Mouse (Mus musculus): ENCODE measurements at regions not wholly inside any gene's neighbourhood (a gene's known extent, or its start where the extent isn't known, plus 50 kb on each side); places are given as distances from the start of the nearest gene placed in this dataset.

GRCm38 (mm10) chr4:47534959-47535358, 60.5 kb downstream of the Sec61b start:
- DNase-seq (ENCODE audit: low read depth, low spot score) = no peak

GRCm38 (mm10) chr4:47567694-47568093, 93.2 kb downstream of the Sec61b start:
- DNase-seq (ENCODE audit: low read depth, low spot score) = no peak

GRCm38 (mm10) chr4:47570846-47571245, 96.4 kb downstream of the Sec61b start:
- DNase-seq (ENCODE audit: low read depth, low spot score) = no peak

- DNase-seq (ENCODE audit: low read depth, low spot score) = no peak
These were observed 101.6 kb downstream of the Sec61b start for GRCm38 (mm10) chr4:47576011-47576410.

- DNase-seq (ENCODE audit: low read depth, low spot score) = no peak
These were observed 103.0 kb downstream of the Sec61b start for GRCm38 (mm10) chr4:47577490-47577889.

- no peak for DNase-seq (ENCODE audit: low read depth, low spot score)
These were observed 104.2 kb downstream of the Sec61b start for GRCm38 (mm10) chr4:47578637-47579036.

GRCm38 (mm10) chr4:47580556-47580955, 106.1 kb downstream of the Sec61b start:
- no peak for DNase-seq (ENCODE audit: low read depth, low spot score)

GRCm38 (mm10) chr4:47587256-47587655, 112.8 kb downstream of the Sec61b start:
- DNase-seq (ENCODE audit: low read depth, low spot score) = no peak

- DNase-seq (ENCODE audit: low read depth, low spot score) = no peak
These were observed 118.0 kb downstream of the Sec61b start for GRCm38 (mm10) chr4:47592271-47592986.

- no peak for DNase-seq (ENCODE audit: low read depth, low spot score)
These were observed 118.7 kb downstream of the Sec61b start for GRCm38 (mm10) chr4:47593155-47593554.

GRCm38 (mm10) chr4:47594171-47594570, 119.7 kb downstream of the Sec61b start:
- DNase-seq (ENCODE audit: low read depth, low spot score) = no peak

GRCm38 (mm10) chr4:47595841-47596240, 121.4 kb downstream of the Sec61b start:
- no peak for DNase-seq (ENCODE audit: low read depth, low spot score)

- DNase-seq (ENCODE audit: low read depth, low spot score) = no peak
These were observed 123.1 kb downstream of the Sec61b start for GRCm38 (mm10) chr4:47597586-47597985.

GRCm38 (mm10) chr4:47598216-47598615, 123.8 kb downstream of the Sec61b start:
- DNase-seq (ENCODE audit: low read depth, low spot score) = no peak

GRCm38 (mm10) chr4:47601301-47602070, 127.0 kb downstream of the Sec61b start:
- DNase-seq (ENCODE audit: low read depth, low spot score) = no peak

- no peak for DNase-seq (ENCODE audit: low read depth, low spot score)
These were observed 128.9 kb downstream of the Sec61b start for GRCm38 (mm10) chr4:47603378-47603777.

GRCm38 (mm10) chr4:47603847-47604397, 129.5 kb downstream of the Sec61b start:
- no peak for DNase-seq (ENCODE audit: low read depth, low spot score)

- no peak for DNase-seq (ENCODE audit: low read depth, low spot score)
These were observed 131.2 kb downstream of the Sec61b start for GRCm38 (mm10) chr4:47605676-47606075.

- no peak for DNase-seq (ENCODE audit: low read depth, low spot score)
These were observed 134.2 kb downstream of the Sec61b start for GRCm38 (mm10) chr4:47608673-47609072.

GRCm38 (mm10) chr4:47610913-47611312, 136.5 kb downstream of the Sec61b start:
- DNase-seq (ENCODE audit: low read depth, low spot score) = no peak

- no peak for DNase-seq (ENCODE audit: low read depth, low spot score)
These were observed 142.1 kb downstream of the Sec61b start for GRCm38 (mm10) chr4:47616525-47616924.

GRCm38 (mm10) chr4:47620700-47621099, 146.2 kb downstream of the Sec61b start:
- no peak for DNase-seq (ENCODE audit: low read depth, low spot score)

All from retina, adult 2 months (tissue).